Mouse (Mus musculus) megakaryocyte, embryonic 14.5 days (primary cell): ENCODE measurements around the gene Lrp1. TPM values are rescaled to one million over a fixed set of nuclear protein-coding genes. Genes with fewer than 3 reads are reported as not detected.

ENCODE experiments used
- H3K27me3 ChIP-seq: replicated peaks from 2 replicates; pipeline ENCODE3; 2012; ENCODE audit warnings: inconsistent platforms
- H3K36me3 ChIP-seq: replicated peaks from 2 replicates; pipeline ENCODE3; 2012; ENCODE audit warnings: low read length, inconsistent platforms, mixed read lengths
- H3K4me1 ChIP-seq: 2 replicates; pipeline ENCODE4 v1.6.1; 2012; ENCODE audit warnings: inconsistent platforms
- H3K4me3 ChIP-seq: replicated peaks from 2 replicates; pipeline ENCODE3; 2012; ENCODE audit warnings: moderate library complexity, mild to moderate bottlenecking, inconsistent platforms
- H3K9me3 ChIP-seq: 2 replicates; pipeline ENCODE4 v1.6.1; 2012; ENCODE audit warnings: inconsistent platforms
- FLI1 ChIP-seq: IDR thresholded peaks from 2 replicates; pipeline ENCODE4 v1.6.1; 2012; ENCODE audit warnings: low read length, inconsistent platforms, mixed read lengths
- GATA1 ChIP-seq: IDR thresholded peaks from 3 replicates; pipeline ENCODE4 v1.6.1; 2012; ENCODE audit warnings: mixed read lengths, low read length, inconsistent platforms, borderline replicate concordance
- polyA plus RNA-seq: library from polyadenylated mRNA; stranded (reverse); fragments of >175 nt; gene quantifications from 2 replicates; pipeline ENCODE4 v1.2.3, GENCODE M21; 2012; ENCODE audit warnings: low replicate concordance; ENCODE audit not compliant: insufficient read depth

Gene Lrp1
- polyA plus RNA-seq, 1 experiment: 208 TPM

- Histone ChIP-seq H3K27me3 (peaks cover 78% of the 10 kb centered on the region), H3K4me3 (peak overlapping the region; percentile 40), H3K4me1 (peaks cover 53% of the 10 kb centered on the region), H3K36me3 (no peaks in the 10 kb centered on the region), H3K9me3 (no peaks in the 10 kb centered on the region)
- TF ChIP-seq GATA1: no peak
Measured at GRCm38 (mm10) chr10:127594930-127595715, 25.8 kb downstream of the Lrp1 start.

GRCm38 (mm10) chr10:127594405-127594804 is 26.5 kb downstream of the Lrp1 start:
- Histone ChIP-seq H3K4me1 (peaks cover 56% of the 10 kb centered on the region), H3K4me3 (no peak overlapping the region), H3K36me3 (no peaks in the 10 kb centered on the region), H3K27me3 (peaks cover 77% of the 10 kb centered on the region), H3K9me3 (no peaks in the 10 kb centered on the region)
- TF ChIP-seq GATA1: no peak
- no peak for TF ChIP-seq FLI1

- Histone ChIP-seq H3K9me3 (no peaks in the 10 kb centered on the region), H3K4me1 (peaks cover 58% of the 10 kb centered on the region), H3K4me3 (no peak overlapping the region), H3K27me3 (peaks cover 76% of the 10 kb centered on the region), H3K36me3 (no peaks in the 10 kb centered on the region)
- TF ChIP-seq GATA1 (no peak), FLI1 (no peak)
Measured at GRCm38 (mm10) chr10:127592850-127593249, 28.1 kb downstream of the Lrp1 start.

GRCm38 (mm10) chr10:127592423-127592822 is 28.5 kb downstream of the Lrp1 start:
- Histone ChIP-seq H3K4me3 (peak overlapping the region; percentile 69), H3K4me1 (peaks cover 58% of the 10 kb centered on the region), H3K27me3 (peaks cover 75% of the 10 kb centered on the region), H3K9me3 (no peaks in the 10 kb centered on the region), H3K36me3 (no peaks in the 10 kb centered on the region)
- no peak for TF ChIP-seq FLI1
- no peak for TF ChIP-seq GATA1

GRCm38 (mm10) chr10:127591514-127591913 is 29.4 kb downstream of the Lrp1 start:
- H3K4me1 ChIP-seq: peaks cover 55% of the 10 kb centered on the region

GRCm38 (mm10) chr10:127590831-127591451 is 30.0 kb downstream of the Lrp1 start:
- H3K36me3 ChIP-seq: no peaks in the 10 kb centered on the region
- H3K4me1 ChIP-seq: peaks cover 55% of the 10 kb centered on the region
- H3K27me3 ChIP-seq: peaks cover 68% of the 10 kb centered on the region
- no peak overlapping the region for H3K4me3 ChIP-seq
- no peaks in the 10 kb centered on the region for H3K9me3 ChIP-seq
- TF ChIP-seq GATA1: no peak
- no peak for TF ChIP-seq FLI1

More at GRCm38 (mm10) chr10:127591514-127591913, 29.4 kb downstream of the Lrp1 start:
- Histone ChIP-seq H3K9me3 (no peaks in the 10 kb centered on the region), H3K4me3 (no peak overlapping the region), H3K36me3 (no peaks in the 10 kb centered on the region), H3K27me3 (peaks cover 73% of the 10 kb centered on the region)
- TF ChIP-seq GATA1 (no peak), FLI1 (no peak)

- H3K4me1 ChIP-seq: peaks cover 53% of the 10 kb centered on the region
- H3K9me3 ChIP-seq: no peaks in the 10 kb centered on the region
- H3K36me3 ChIP-seq: no peaks in the 10 kb centered on the region
- peaks cover 63% of the 10 kb centered on the region for H3K27me3 ChIP-seq
- H3K4me3 ChIP-seq: no peak overlapping the region
- TF ChIP-seq FLI1 (no peak), GATA1 (no peak)
Measured at GRCm38 (mm10) chr10:127590256-127590655, 30.7 kb downstream of the Lrp1 start.

GRCm38 (mm10) chr10:127587776-127588175 is 33.2 kb downstream of the Lrp1 start:
- Histone ChIP-seq H3K9me3 (no peaks in the 10 kb centered on the region), H3K36me3 (no peaks in the 10 kb centered on the region), H3K27me3 (peaks cover 62% of the 10 kb centered on the region), H3K4me3 (no peak overlapping the region), H3K4me1 (peaks cover 34% of the 10 kb centered on the region)
- TF ChIP-seq GATA1 (no peak), FLI1 (no peak)

- Histone ChIP-seq H3K4me3 (no peak overlapping the region), H3K4me1 (peaks cover 22% of the 10 kb centered on the region), H3K9me3 (no peaks in the 10 kb centered on the region), H3K36me3 (no peaks in the 10 kb centered on the region), H3K27me3 (peaks cover 61% of the 10 kb centered on the region)
- TF ChIP-seq GATA1 (no peak), FLI1 (no peak)
Measured at GRCm38 (mm10) chr10:127586209-127586608, 34.7 kb downstream of the Lrp1 start.

GRCm38 (mm10) chr10:127585598-127585997 is 35.4 kb downstream of the Lrp1 start:
- no peaks in the 10 kb centered on the region for H3K36me3 ChIP-seq
- peaks cover 16% of the 10 kb centered on the region for H3K4me1 ChIP-seq
- no peaks in the 10 kb centered on the region for H3K9me3 ChIP-seq
- no peak for TF ChIP-seq FLI1
- TF ChIP-seq GATA1: no peak
- H3K4me3 ChIP-seq: no peak overlapping the region
- peaks cover 63% of the 10 kb centered on the region for H3K27me3 ChIP-seq
